Mouse (Mus musculus): ENCODE data around the gene Lmo2.

DNA sequence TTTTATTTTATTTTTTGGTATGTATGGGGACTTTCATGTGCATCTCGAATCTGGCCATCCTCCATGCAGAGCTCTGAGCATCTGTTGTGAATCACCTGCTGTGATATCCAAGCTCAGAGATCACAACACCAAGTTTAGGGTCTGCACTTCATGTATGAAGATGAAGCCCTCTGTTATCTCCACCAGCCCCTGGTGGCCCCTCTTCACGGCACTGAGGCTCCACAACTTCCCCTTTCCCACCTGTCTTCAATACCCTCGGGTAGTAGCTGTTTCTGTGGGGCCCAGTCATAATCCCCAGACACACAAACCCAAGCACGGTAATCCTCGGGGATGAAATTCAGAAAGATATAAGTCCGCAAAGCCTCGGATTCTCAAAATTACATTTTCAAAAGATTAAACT lies 65.3 kb downstream of the Lmo2 start:
- no peak for TF ChIP-seq GATA1 (IDR thresholded peaks at IDR 0.05; ENCODE audit: borderline replicate concordance, low read length)
- TF ChIP-seq FLI1 (IDR thresholded peaks at IDR 0.05; ENCODE audit: low read length): no peak
